Mouse (Mus musculus) E14TG2a.4 (cell line): ENCODE measurements at regions not wholly inside any gene's neighbourhood (a gene's known extent, or its start where the extent isn't known, plus 50 kb on each side); places are given as distances from the start of the nearest gene placed in this dataset.

Experiments
- CTCF ChIP-seq: conservative IDR thresholded peaks from 2 replicates; pipeline ENCODE4 v1.5.1; 2014; ENCODE audit warnings: low read length
- NANOG ChIP-seq: IDR thresholded peaks from 2 replicates; pipeline ENCODE4 v1.6.1; 2014; ENCODE audit warnings: borderline replicate concordance, low read length, mixed read lengths
- POU5F1 ChIP-seq: IDR thresholded peaks from 2 replicates; pipeline ENCODE4 v1.6.1; 2014; ENCODE audit warnings: low read length, borderline replicate concordance

GRCm38 (mm10) chr1:189065152-189065910 is 57.7 kb upstream of the Kctd3 start:
- TF ChIP-seq CTCF, result no peak
- TF ChIP-seq NANOG, result no peak
- no peak for TF ChIP-seq POU5F1
